In genomic region chr17:27976266-27976665, GRCm38 (mm10) we compare ENCODE assay signal across 23 mouse cellular contexts.
DNase-seq lines count a peak whose midpoint lies in the region; ATAC-seq and TF ChIP-seq lines count a peak whose summit lies in the region.
"Had no signal": no experiment of that assay in that cellular context is flagged by ENCODE, and none has a peak within 500 bp of the region (broad histone marks: within the 10 kb centered on the region; RNA-seq: fewer than 3 reads in every experiment).

No protein-coding gene starts in this region.

- in situ Hi-C loops in ES-E14 (cut with MboI; ENCODE audit: low sequenced_read_pairs in 2 of 2, unreplicated experiment in 2 of 2), result no loop called here

- peaks cover 9% of the 10 kb centered on the region for H3K4me1 ChIP-seq in megakaryocyte, embryonic 14.5 days
- peaks cover 1 to 22% of the 10 kb centered on the region in 2 experiments; a peak in 2 of 4 replicates for H3K4me1 ChIP-seq in ES-E14 (ENCODE audit: control insufficient read depth in 2 of 2, insufficient read depth in 2 of 2, low read length in 2 of 2, poor library complexity in 1 of 2)
- H3K4me1 ChIP-seq in intestine, embryonic 16.5 days (ENCODE audit: control insufficient read depth, insufficient read depth, low read length), result 0 out of 2 replicates have a peak, but pooled peaks cover under 1% of the 10 kb centered on the region
- H3K4me1 ChIP-seq: hindbrain, embryonic 10.5 days; midbrain, embryonic 13.5 days had no signal

- no peaks in the 10 kb centered on the region for H3K9me3 ChIP-seq in megakaryocyte, embryonic 14.5 days
- H3K9me3 ChIP-seq in ES-E14 (ENCODE audit: control insufficient read depth, insufficient read depth, low read depth, low read length), result no peaks in the 10 kb centered on the region
- H3K9me3 ChIP-seq in intestine, embryonic 16.5 days (ENCODE audit: control insufficient read depth, low read length), result no peaks in the 10 kb centered on the region
- H3K9me3 ChIP-seq: embryonic facial prominence, embryonic 13.5 days; forebrain, embryonic 15.5 days; hindbrain, embryonic 10.5 days; lung, embryonic 15.5 days; midbrain, embryonic 13.5 days; neural tube, embryonic 15.5 days had no signal

- no peak for ATAC-seq in megakaryocyte, adult 5-6 weeks (ENCODE audit: poor library complexity, severe bottlenecking)
- no peak for ATAC-seq in intestine, embryonic 16.5 days
- ATAC-seq: forebrain, embryonic 15.5 days; hindbrain, postnatal 0 days; midbrain, embryonic 13.5 days had no signal

- peak overlapping the region; percentile 20 for H3K4me3 ChIP-seq in megakaryocyte, embryonic 14.5 days (replicated peaks)
- no peak overlapping the region for H3K4me3 ChIP-seq in ES-E14 (ENCODE audit: insufficient read depth in 1 of 2, low read depth in 1 of 2, low read length in 2 of 2, poor library complexity in 1 of 2, severe bottlenecking in 1 of 2)
- no peak overlapping the region for H3K4me3 ChIP-seq in intestine, embryonic 16.5 days (ENCODE audit: low read length)
- H3K4me3 ChIP-seq: embryonic facial prominence, embryonic 13.5 days; forebrain, embryonic 15.5 days; hindbrain, embryonic 10.5 days; lung, embryonic 15.5 days; midbrain, embryonic 13.5 days; neural tube, embryonic 15.5 days had no signal

- no peak overlapping the region for H3K27ac ChIP-seq in ES-E14 (ENCODE audit: insufficient read depth, low read depth, low read length, poor library complexity, severe bottlenecking)
- H3K27ac ChIP-seq in intestine, embryonic 16.5 days (ENCODE audit: low read length), result no peak overlapping the region
- H3K27ac ChIP-seq: embryonic facial prominence, embryonic 13.5 days; forebrain, embryonic 15.5 days; hindbrain, embryonic 10.5 days; hindbrain, postnatal 0 days; liver, embryonic 14.5 days; lung, embryonic 15.5 days; midbrain, embryonic 13.5 days; neural tube, embryonic 15.5 days had no signal

- 91% methylated on average over 14 of the region's 14 CpGs for WGBS in intestine, embryonic 16.5 days

- H3K4me2 ChIP-seq in intestine, embryonic 16.5 days (ENCODE audit: low read depth, low read length), result no peak overlapping the region
- H3K4me2 ChIP-seq: embryonic facial prominence, embryonic 13.5 days; forebrain, embryonic 15.5 days; lung, embryonic 15.5 days; midbrain, embryonic 13.5 days; neural tube, embryonic 15.5 days had no signal

- H3K27me3 ChIP-seq in megakaryocyte, embryonic 14.5 days (replicated peaks), result no peaks in the 10 kb centered on the region
- H3K27me3 ChIP-seq in intestine, embryonic 16.5 days (replicated peaks; ENCODE audit: control insufficient read depth, insufficient read depth, low read length), result no peaks in the 10 kb centered on the region
- H3K27me3 ChIP-seq: embryonic facial prominence, embryonic 13.5 days; forebrain, embryonic 15.5 days; lung, embryonic 15.5 days; midbrain, embryonic 13.5 days; neural tube, embryonic 15.5 days had no signal

- H3K9ac ChIP-seq in ES-E14 (ENCODE audit: insufficient read depth, low read depth, low read length, poor library complexity, severe bottlenecking), result 0 out of 2 replicates have a peak overlapping the region, but pooled peaks have one; percentile 8
- no peak overlapping the region for H3K9ac ChIP-seq in intestine, embryonic 16.5 days (ENCODE audit: low read depth, low read length)
- H3K9ac ChIP-seq: embryonic facial prominence, embryonic 13.5 days; forebrain, embryonic 15.5 days; liver, embryonic 14.5 days; lung, embryonic 15.5 days; midbrain, embryonic 13.5 days; neural tube, embryonic 15.5 days had no signal

- DNase-seq in ES-E14 (ENCODE audit: low read depth, low spot score), result no peak
- DNase-seq in adrenal gland, postnatal 14 days, result peak; percentile 61
- no peak for DNase-seq in cerebellum, postnatal 25 days
- DNase-seq in heart, adult 11 months, result no peak
- DNase-seq: cerebellum, adult 11 months; cerebellum, postnatal 10 days; gastrocnemius, postnatal 25 days; kidney, adult 18-20 months; kidney, postnatal 36 days; right cerebral cortex, postnatal 14 days; spleen, adult 18-20 months; thymus, adult 18-20 months had no signal

- peaks cover 63% of the 10 kb centered on the region for H3K36me3 ChIP-seq in megakaryocyte, embryonic 14.5 days (replicated peaks; ENCODE audit: low read length)
- peaks cover 10% of the 10 kb centered on the region; the same call in 1 of the 2 replicates for H3K36me3 ChIP-seq in ES-E14 (ENCODE audit: control insufficient read depth, insufficient read depth, low read length, poor library complexity, severe bottlenecking)
- peaks cover 5% of the 10 kb centered on the region; the same call in 1 of the 2 replicates for H3K36me3 ChIP-seq in intestine, embryonic 16.5 days (ENCODE audit: control insufficient read depth, insufficient read depth, low read length)

TF ChIP-seq in ES-E14, 5 proteins besides CTCF, POLR2A, EP300 and RAD21:
- TF ChIP-seq ZC3H11A (IDR thresholded peaks at IDR 0.05; ENCODE audit: borderline replicate concordance, low read depth, low read length), result no peak
- no peak for TF ChIP-seq ZNF384 (IDR thresholded peaks at IDR 0.05; ENCODE audit: low read depth, low read length)
- no peak for TF ChIP-seq CHD2 (IDR thresholded peaks at IDR 0.05; ENCODE audit: low read depth, low read length)
- no peak for TF ChIP-seq HCFC1 (IDR thresholded peaks at IDR 0.05; ENCODE audit: borderline replicate concordance, insufficient read depth, low read length)
- no peak for TF ChIP-seq MAFK (IDR thresholded peaks at IDR 0.05; ENCODE audit: insufficient read depth, low read depth, low read length)
